Mouse (Mus musculus): ENCODE data around the gene Pcif1.
"Not testable (repeated sequence)": the region's sequence is repeated elsewhere in the genome, so short reads cannot be mapped to it uniquely, and the experiment has no call there.

The Pcif1 gene

DNA sequence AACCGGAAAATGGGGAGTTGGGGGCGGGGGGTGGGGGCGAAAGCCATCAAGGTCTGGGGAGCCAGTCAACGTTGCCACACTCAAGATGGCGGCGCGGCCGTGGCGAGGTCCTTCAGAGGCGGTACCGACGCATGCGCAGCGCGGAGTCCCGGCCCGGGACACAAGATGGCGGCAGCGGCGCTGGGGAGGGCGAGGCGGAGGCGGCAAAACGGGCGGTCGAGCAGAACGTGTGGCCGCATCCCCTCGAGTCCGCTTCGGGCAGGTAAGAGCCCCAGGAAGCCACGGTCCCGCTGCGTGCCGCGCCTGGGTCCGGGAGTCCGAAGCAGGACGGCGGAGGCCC lies at the start of gene Pcif1:
Pcif1 (plus strand) TSS at position 77 of the 340 bp plus-strand sequence.
- peak; percentile 93 for DNase-seq

- no peak for DNase-seq
These were observed 48.1 kb upstream of the Pcif1 start for GRCm38 (mm10) chr2:164831029-164831428.

DNA sequence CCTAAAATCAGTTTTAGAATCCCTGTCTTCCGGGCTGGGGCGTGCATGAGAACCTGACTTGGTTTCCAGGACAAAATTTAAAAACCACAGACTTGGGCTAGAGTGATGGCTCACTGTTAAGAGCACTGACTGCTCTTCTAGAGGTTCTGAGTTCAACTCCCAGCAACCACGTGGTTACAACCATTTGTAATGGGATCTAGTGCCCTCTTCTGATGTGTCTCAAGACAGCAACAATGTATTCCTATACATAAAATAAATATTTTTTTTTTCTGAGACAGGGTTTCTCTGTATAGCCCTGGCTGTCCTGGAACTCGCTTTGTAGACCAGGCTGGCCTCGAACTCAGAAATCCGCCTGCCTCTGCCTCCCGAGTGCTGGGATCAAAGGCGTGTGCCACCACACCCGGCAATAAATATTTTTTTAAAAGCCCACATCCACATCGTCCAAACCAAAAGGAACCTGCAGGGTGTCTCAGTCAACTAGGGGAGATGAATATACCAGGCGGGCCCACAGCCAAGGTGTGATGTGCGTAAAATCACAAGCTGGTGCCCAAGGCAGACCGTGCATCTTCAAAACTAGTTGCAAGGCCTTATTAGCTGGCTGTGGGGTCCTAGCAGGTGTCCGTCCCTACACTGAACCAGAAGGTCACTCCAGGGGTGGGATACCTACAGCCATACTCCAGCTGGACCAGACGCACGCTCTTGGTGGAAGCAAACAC lies 46.9 kb upstream of the Pcif1 start:
- no peak for DNase-seq

GRCm38 (mm10) chr2:164832748-164833301 lies 46.3 kb upstream of the Pcif1 start, which contains the start of gene Ctsa:
Ctsa (plus strand) TSS chr2:164832873.
- peak; percentile 89 for DNase-seq

GRCm38 (mm10) chr2:164833314-164833959 lies 45.7 kb upstream of the Pcif1 start, which contains the start of gene Neurl2:
Neurl2 (minus strand) TSS chr2:164833456.
- peak; percentile 98 for DNase-seq

- DNase-seq: no peak
These were observed 44.6 kb upstream of the Pcif1 start for GRCm38 (mm10) chr2:164834531-164834930.

DNA sequence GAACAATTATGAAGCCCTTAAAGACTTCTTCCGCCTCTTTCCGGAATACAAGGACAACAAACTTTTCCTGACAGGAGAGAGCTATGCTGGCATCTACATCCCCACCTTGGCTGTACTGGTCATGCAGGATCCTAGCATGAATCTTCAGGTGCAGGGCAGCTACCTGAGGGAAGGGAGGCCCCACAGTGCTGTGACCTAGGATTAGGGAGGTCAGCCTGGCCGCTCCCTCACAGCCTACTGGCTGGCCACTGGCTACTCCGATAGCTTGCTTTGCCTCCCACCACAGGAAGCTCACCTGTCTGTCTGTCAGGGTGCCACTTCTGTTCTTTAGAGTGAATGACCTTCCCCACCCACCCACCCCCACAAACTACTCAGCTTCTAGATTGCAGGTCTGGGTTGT lies 43.9 kb upstream of the Pcif1 start:
- DNase-seq: no peak

GRCm38 (mm10) chr2:164845782-164846181 lies 33.3 kb upstream of the Pcif1 start:
- DNase-seq: no peak

- DNase-seq: no peak
These were observed 29.0 kb upstream of the Pcif1 start for GRCm38 (mm10) chr2:164850061-164850460.

GRCm38 (mm10) chr2:164855572-164855971 lies 23.5 kb upstream of the Pcif1 start:
- DNase-seq: peak; percentile 55

GRCm38 (mm10) chr2:164856309-164857100 lies 22.6 kb upstream of the Pcif1 start:
- DNase-seq: no peak

DNA sequence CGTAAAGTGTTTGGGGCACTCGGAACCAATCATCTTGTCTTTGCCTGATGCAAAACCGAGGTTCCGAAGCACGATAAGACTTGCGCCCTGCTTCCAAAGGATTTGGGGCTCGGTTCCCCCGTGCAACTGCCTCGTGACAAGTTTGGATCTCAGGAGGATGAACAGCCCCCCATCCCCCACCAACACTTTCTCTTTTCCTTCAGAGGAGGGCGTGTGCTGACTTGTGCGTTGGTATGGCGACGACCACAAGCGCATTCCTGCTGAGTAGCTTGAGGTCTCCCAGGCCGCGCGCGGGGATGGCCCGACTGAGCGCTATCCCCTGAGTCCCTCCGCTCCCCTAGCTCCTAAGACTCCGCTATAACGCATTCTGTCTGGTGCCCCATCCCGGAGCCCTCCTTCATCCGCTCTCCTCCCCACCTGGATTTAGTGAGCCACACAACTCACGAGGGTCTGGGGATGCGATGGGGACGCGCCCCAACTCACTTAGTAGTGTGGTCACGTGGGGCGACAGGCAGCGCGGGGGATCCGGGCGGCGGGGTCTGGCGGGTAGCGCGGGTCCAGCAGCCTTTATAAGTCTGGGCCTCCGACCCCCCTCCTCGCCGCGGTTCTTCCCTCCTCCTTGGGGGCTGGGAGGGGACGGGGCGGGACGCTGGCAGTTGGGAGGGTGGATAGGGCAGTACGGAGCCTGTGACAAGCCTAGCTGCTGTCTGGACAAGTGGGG lies 21.8 kb upstream of the Pcif1 start, which contains the start of gene Pltp:
Pltp (minus strand) TSS at position 611 of the 721 bp plus-strand sequence.
- peak; percentile 73 for DNase-seq

DNA sequence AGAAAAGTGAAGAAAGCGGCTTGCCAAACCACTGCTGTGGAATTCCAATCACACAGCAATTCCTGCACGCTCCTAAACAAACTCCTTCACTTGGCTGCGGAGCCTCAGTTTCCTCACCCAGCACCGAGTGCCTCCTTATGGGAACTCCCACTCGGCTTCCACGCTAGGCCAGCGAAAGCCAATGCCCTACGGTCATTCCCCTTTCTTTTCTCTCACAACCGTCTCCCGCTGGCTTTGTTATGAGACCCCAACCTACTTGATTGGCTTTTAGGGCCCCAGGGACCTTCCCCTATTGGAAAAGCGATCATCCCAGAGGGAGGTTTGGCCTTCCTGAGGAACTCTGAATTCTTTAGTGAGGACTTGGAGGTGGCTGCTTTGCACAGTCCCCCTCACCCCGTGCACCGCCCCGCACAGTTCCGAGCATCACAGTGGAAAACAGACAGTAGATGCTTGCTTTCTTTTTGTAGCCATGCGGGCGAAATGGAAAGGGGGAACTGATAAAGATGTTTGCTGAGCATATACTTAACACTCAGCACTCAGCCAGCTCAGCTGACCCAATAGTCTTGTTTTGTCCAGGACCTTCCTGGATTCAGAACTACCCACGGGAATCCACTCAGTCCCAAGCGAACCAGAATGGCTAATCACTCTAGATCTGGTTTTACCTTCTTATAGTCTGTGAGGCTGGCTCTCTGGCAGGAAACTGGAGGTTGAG lies 21.1 kb upstream of the Pcif1 start:
- DNase-seq: no peak

GRCm38 (mm10) chr2:164859155-164859554 lies 19.9 kb upstream of the Pcif1 start:
- no peak for DNase-seq

DNA sequence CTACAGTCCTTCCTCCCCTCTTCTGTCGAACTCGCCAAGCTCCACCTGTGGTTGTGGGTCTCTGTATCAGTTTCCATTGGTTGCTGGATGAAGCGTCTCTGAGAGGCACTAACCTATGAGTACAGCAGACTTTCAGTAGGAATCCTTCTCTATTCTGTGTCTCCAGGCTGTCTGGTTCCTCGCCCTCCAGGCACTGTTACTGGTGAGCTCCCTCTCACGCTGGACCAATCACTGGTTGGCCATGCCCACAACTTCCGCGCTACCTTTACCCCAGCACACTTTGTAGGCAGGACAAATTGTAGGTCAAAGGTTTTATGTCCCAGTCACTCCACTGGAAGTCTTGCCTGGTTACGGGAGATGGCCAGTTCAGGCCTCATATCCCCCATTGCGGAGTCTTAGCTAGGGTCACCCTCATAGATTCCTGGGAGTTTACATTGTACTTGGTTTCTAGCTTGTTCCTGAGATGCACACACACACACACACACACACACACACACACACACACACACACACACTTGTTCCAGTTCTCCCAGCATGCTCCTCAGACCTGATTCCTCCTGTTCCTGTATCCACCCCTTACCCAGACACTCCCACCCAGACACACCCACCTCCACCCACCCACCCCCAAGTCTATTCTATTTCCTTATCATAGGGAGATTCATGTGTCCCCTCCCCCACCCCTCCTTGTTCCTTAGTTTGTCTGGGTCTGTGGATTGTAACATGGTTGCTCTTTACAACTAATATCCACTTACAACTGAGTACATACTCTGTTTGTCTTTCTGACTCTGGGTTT lies 19.3 kb upstream of the Pcif1 start:
- no peak for DNase-seq

DNA sequence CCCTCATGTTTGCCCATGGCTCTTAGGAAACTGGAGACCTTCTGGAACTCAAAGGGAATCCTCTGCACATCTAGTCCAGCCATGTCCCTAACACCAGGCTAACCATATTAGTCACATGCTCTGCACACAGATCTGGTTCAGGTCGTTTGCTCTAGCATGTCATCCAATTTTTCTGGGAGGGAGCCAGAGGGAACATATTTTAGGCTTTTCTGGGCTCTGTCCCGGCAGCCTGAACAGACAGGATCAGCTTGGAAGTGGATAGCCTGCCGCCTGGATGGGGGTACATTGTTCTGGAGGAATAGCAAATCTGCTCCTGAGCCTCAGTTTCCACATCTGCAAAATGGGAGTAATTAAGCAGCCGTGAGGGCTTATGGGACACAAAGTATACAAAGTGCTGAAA lies 18.0 kb upstream of the Pcif1 start:
- DNase-seq: no peak

GRCm38 (mm10) chr2:164862179-164862861 lies 16.8 kb upstream of the Pcif1 start:
- DNase-seq: peak; percentile 82

DNA sequence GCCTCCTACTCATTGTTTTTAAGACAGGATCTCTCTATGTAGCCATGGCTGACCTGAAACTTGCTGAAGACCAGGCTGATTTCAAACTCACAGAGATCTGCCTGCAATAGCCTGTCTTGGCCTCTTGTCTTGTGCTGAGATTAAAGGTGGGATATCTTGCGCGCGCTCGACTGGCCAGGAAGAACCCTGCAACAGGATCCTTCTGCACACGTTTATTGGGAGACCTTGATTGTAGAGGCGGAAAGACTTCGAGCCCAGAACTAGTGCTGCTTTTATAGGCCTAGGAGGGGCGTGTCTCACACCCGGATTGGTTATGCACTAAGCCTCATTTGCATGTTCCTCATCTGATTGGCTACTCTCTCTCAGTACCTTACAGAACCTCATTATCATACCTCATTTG lies 15.7 kb upstream of the Pcif1 start:
- not testable (repeated sequence) for DNase-seq

- DNase-seq: no peak
These were observed 14.5 kb upstream of the Pcif1 start for GRCm38 (mm10) chr2:164864593-164864992.
